8 mouse cellular contexts compared by ENCODE assay signal in the genomic region with DNA sequence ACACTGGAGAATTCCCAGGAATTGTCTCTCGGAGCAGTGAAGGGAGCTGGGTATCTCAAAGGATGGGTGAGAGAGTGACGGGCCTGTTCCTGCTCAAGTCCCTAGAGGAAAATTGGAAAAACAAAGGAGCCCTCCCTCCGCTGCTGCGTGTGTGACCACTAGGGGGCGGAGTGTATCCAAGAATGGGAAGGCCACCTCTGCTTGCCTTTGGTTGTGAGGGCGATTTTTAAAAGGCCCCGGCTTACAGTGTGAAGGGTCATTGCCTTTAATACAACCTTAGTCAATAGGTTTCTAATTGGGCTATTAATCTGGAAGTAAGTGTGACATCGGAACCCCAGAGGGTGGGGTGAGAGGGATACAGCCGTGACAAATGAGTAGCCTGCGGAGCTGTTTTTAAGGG.
DNase-seq lines count a peak whose midpoint lies in the region; ATAC-seq and TF ChIP-seq lines count a peak whose summit lies in the region.

No protein-coding gene starts in this region.

- H3K4me1 ChIP-seq in hindbrain, embryonic 13.5 days (replicated peaks), result peaks cover 37% of the 10 kb centered on the region

- peaks cover 41% of the 10 kb centered on the region for H3K27me3 ChIP-seq in Patski
- H3K27me3 ChIP-seq in hindbrain, embryonic 13.5 days, result peaks cover 21% of the 10 kb centered on the region

- 1% methylated on average over 10 of the region's 10 CpGs for WGBS in hindbrain, embryonic 13.5 days

- no peaks in the 10 kb centered on the region for H3K9me3 ChIP-seq in hindbrain, embryonic 13.5 days

- DNase-seq in Patski (ENCODE audit: low read depth, low spot score), result peak; percentile 6
- DNase-seq in cerebellum, postnatal 10 days, result peak; percentile 96 to 98
- DNase-seq in frontal cortex, postnatal 10 days (ENCODE audit: low spot score in 2 of 2), result peak; percentile 53 to 83
- DNase-seq in layer of hippocampus, postnatal 14 days (ENCODE audit: low spot score in 2 of 2), result peak; percentile 81 to 90
- peak; percentile 84 to 92 for DNase-seq in right cerebral cortex, adult 2 months (ENCODE audit: low spot score in 2 of 2)
- peak; percentile 51 for DNase-seq in urinary bladder, adult 2 months (ENCODE audit: low spot score)

- in situ Hi-C loops in Patski (cut with MboI; ENCODE audit: low pct_unique_long_range_greater_than_20kb), result loop anchor here (5.0 kb wide), 1 partner anchor 339 kb away; no protein-coding TSS in a partner anchor

- POLR2A ChIA-PET in Patski (lab: Charles Lee), result no interaction called here

- CTCF ChIA-PET in Patski (lab: Charles Lee), result interaction anchor here (0.8 to 2.1 kb wide), 8 partner anchors 11 to 368 kb away, joined by 3 to 8 read pairs (median 4); no protein-coding TSS in a partner anchor

- peak; percentile 96 for TF ChIP-seq CTCF in Patski (IDR thresholded peaks at IDR 0.05)

- 0 out of 2 replicates have a peak overlapping the region, but pooled peaks have one; percentile 53 for H3K9ac ChIP-seq in hindbrain, embryonic 13.5 days

- 0 out of 2 replicates have a peak overlapping the region, but pooled peaks have one; percentile 45 for H3K4me2 ChIP-seq in hindbrain, embryonic 13.5 days

- no peaks in the 10 kb centered on the region for H3K36me3 ChIP-seq in hindbrain, embryonic 13.5 days

- no peak overlapping the region for H3K4me3 ChIP-seq in hindbrain, embryonic 13.5 days

- H3K27ac ChIP-seq in hindbrain, embryonic 13.5 days, result peak overlapping the region; percentile 90

- peak; percentile 74 for ATAC-seq in Patski
- ATAC-seq in hindbrain, embryonic 13.5 days (ENCODE audit: low FRiP score), result peak; percentile 57
- ATAC-seq in megakaryocyte, adult 5-6 weeks (ENCODE audit: poor library complexity, severe bottlenecking), result peak; percentile 88

Comparison
In these comparisons a context has a peak if more than half of its experiments do, and no peak if none do; other contexts are left out.
1. DNase-seq: peak in every context shown above with its lines; median percentile 97 in cerebellum, postnatal 10 days; 88 in right cerebral cortex, adult 2 months; 86 in layer of hippocampus, postnatal 14 days; 68 in frontal cortex, postnatal 10 days; 51 in urinary bladder, adult 2 months; 6 in Patski.